Mouse (Mus musculus) kidney, postnatal 36 days (tissue): Measurements from ENCODE around the gene Far2.
A peak's percentile ranks its signal among the peaks of the same experiment; 100 is the strongest.
"Not testable (repeated sequence)": the region's sequence is repeated elsewhere in the genome, so short reads cannot be mapped to it uniquely, and the experiment has no call there.

Source experiments
- DNase-seq, 2 experiments: peaks; one replicate each; pipeline ENCODE4 v3.0.0; 2021 to 2022; ENCODE audit warnings: mixed read lengths in 2 of 2

Far2 gene

DNA sequence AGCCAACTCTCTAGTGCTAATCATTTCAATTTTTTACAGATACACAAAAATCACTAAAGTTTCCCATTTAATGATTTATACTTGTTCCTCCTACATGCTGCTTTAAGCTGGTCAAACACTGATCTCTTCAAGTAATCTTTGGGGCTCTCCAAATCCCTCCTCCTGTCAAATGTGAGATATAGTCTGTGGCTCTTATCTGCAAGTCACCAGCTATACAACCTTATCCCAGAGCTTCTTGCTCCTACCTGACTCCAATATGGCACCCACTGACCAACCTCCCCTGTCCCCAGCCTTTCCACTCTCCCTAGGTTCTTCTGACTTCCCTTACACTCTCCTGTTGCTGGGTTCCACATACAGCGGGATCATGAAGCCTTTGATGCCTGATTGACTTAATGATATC lies 70.6 kb downstream of the Far2 start:
- DNase-seq, result no peak

DNA sequence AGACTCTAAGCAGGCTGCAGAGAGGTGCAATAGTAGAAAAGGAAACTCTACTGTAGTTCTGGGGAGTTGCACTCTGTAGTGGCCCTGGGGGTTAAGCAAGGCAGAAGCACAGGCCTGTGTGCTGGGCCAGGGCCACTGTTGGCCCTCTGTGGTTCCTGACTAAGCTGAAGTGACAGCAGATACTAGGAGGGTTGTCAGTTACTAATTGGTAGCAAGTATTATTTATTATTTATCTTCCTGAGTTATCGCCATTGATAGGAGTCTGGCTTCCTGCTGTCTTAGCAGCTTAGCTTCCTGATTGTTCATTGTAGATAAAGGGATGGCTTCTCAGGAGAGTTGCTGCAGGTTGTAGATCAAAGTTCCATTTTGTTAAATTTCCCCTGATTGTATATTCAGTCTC lies 73.6 kb downstream of the Far2 start:
- no peak for DNase-seq

- not testable (repeated sequence) for DNase-seq
Observed at GRCm38 (mm10) chr6:148126851-148127250, 79.8 kb downstream of the Far2 start.

GRCm38 (mm10) chr6:148132314-148132713 lies 85.3 kb downstream of the Far2 start:
- no peak for DNase-seq

- no peak for DNase-seq
Observed at GRCm38 (mm10) chr6:148133536-148133935, 86.5 kb downstream of the Far2 start.

- peak; percentile 79 to 89 for DNase-seq
Observed at GRCm38 (mm10) chr6:148135769-148136382, 88.8 kb downstream of the Far2 start.

GRCm38 (mm10) chr6:148139288-148139995 lies 92.4 kb downstream of the Far2 start:
- DNase-seq, result no peak

GRCm38 (mm10) chr6:148141874-148142273 lies 94.8 kb downstream of the Far2 start:
- DNase-seq, result no peak

- DNase-seq, result no peak
Observed at GRCm38 (mm10) chr6:148142421-148142820, 95.4 kb downstream of the Far2 start.

DNA sequence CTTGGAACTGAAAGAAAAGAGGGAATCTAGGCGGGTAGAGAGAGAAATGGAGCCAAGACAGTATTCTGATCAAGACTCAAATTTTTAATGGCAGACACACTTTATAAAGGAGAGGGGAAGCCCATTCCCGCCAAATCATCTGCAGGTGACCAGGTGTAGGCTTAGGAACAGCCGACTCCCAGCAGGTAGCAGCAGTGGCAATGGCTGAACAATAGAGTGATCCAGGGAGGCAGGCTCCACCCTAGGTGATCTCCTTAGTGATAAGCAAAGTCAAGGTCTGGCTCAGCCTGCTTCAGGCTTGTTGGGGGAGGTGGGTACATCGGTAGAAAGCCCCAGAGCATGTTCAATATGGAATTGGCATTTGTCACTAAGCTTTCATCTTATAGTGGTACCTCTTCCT lies 105.2 kb downstream of the Far2 start:
- not testable (repeated sequence) for DNase-seq

DNA sequence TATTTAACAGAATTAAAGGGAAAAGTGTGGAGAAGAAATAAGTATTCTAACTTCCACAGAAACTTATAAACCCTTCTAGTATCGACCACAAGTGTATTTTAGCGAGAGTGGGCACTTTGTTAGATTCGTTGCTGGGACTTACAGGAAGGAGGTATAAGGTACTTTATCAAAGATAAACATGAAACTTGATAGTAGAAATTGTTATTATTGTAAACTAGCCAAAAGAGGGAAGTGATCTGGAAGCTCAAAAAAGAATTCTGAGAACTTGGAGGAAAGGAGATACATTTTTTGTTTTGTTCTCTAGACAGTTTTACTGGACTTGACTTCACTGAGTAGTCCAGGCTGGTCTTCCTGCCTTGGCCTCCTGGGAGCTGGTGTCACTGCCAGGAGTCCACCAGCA lies 125.8 kb downstream of the Far2 start:
- no peak for DNase-seq

GRCm38 (mm10) chr6:148185694-148186093 lies 138.6 kb downstream of the Far2 start:
- peak; percentile 3 to 4 for DNase-seq

DNA sequence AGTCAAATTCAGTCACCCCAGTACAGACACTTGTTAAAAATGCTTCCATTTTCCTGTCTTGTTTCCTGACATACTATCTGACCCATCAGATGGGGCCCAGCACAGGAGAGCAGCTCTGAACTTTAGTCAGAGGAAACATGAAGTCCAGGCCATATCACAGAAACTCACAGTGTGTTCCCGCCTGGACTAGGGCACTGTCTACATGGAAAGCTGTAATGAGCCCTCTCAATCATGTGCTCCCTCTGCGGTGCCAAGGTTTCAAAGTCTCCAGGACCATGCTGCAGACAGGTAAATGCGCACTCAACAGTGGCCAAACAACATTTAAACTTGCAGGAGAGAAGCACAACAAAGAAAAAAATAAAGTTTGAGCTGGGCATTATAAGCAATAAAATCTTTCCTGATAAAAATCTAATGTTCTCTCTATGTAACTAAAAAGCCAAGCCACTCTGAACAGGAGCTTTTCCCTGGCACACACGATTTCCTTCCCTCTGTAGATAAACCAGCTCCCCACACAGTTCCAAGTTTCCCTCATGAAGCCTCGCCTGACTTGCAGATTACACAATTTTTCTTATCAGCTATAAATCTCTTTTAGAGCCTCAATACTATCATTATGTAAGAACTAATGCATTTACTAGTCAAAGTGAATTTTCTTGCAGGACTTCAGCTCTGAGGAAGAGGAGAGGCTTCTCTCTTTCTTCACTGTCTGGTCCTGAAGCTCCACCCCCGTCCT lies 147.1 kb downstream of the Far2 start:
- peak; percentile 72 to 80 for DNase-seq

GRCm38 (mm10) chr6:148199177-148199576 lies 152.1 kb downstream of the Far2 start:
- DNase-seq, result peak in 1 of 2 experiments; percentile 11

DNA sequence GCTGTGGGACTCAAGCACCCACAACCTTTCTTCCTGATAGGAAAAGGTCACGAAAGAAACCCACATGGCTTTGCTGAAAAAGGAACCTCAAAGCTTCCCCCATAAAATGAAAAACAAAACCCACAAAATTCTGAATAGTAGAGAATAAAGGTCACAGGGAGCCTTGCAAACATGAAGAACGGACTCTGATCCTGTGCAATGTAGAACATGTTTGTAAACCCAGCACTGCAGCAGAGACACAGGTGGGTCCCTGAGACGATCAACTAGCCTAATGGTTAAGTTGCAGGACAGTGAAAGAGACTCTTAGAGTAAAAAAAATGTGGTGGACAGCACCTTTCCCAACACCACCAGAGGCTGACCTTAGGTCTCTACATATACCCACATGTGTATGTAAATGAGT lies 152.7 kb downstream of the Far2 start:
- no peak for DNase-seq

GRCm38 (mm10) chr6:148205134-148205533 lies 158.1 kb downstream of the Far2 start:
- DNase-seq, result no peak

DNA sequence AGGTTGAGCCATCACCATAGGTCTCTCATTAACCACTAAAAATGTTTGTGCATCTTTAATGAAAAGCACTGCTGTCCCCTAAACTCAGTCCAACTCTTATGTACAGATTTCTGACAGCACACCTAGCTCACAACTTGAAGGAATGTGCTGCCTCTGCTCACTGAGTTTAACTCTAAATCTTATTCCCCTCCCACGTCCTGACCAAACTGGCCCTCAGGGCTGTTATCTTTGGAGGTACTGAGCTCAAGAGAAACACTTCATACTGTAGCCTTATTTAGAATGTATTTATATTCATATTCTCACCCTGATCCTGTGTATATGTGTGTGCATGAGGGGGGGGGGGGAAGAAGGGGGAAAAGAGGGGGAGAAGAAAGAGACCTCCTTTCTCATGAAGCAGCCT lies 160.5 kb downstream of the Far2 start:
- no peak for DNase-seq

- peak in 1 of 2 experiments; percentile 8 for DNase-seq
Observed at GRCm38 (mm10) chr6:148211391-148211876, 164.4 kb downstream of the Far2 start.

DNA sequence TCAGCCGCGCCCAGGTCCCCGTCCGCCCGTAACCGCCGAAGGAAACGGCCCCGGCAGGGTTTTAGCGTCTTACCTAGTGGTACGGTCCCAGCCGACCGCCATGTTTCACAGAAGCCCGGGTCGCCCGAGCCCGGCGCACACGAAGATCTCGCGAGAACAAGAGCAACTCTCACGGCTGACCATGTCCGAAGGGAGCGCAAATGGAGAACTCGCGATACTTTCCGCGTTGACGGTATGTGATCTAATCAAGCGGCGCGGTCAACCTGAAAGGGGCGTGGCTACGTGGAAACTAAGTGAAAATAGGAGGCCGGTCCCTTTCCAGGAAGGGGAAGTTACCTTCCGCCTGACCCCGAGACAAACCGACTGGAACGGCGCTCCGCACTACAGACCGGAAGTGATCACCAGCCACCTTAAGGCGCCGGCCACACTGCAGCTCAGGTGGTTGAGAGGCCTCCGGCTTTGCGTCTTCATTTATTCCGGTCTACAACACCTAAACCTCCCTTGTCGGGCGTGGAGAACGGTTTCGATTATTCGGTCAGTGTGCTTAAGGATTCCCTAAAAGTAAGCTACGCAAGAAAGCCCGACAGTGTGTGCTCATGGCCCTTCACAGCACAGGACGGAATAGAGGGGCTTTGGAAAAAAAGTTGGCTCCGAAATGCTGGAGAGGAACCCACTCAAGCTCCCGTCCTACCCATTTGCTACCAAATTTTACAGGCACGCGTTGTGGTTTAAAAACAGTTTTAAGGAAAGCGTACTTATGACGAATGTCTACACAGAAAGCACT lies 165.0 kb downstream of the Far2 start, which contains the start of gene Ergic2:
Gene Ergic2 (minus strand): TSS at position 478 of the 784 bp plus-strand sequence.
- peak; percentile 98 to 99 for DNase-seq

- peak; percentile 56 to 73 for DNase-seq
Observed at GRCm38 (mm10) chr6:148214765-148215164, 167.7 kb downstream of the Far2 start.

DNA sequence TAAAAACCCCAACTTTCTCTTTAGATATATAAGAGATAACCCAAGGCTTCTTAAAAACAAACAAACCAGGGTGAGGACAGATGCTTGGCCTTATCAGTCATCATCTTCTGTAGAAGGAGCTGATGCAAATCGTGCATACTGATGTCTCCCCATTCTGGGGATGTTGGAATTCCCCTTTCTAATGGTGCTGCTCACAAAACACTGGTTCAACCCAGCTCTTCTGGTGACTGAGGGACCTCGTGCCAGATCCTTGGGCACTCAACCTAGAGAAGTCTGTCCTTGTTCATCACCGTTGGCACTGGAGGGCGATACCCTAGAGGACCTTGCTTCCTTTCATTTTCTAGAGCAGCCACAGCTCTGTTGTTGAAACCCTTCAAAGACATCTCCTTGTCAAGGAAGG lies 169.7 kb downstream of the Far2 start:
- no peak for DNase-seq

- no peak for DNase-seq
Observed at GRCm38 (mm10) chr6:148218235-148219076, 171.4 kb downstream of the Far2 start.
